Mouse (Mus musculus) thymus, postnatal 10 days (tissue): ENCODE measurements around the gene Med13.

Experiments
- DNase-seq, 2 experiments: peaks; one replicate each; pipeline ENCODE4 v3.0.0; 2021; ENCODE audit warnings: low spot score in 2 of 2

The Med13 gene

GRCm38 (mm10) chr11:86356854-86357788, at the start of gene Med13:
TSS of gene Med13 (minus strand) at chr11:86357602.
- DNase-seq: peak; percentile 52 to 55

- no peak for DNase-seq
Measured at GRCm38 (mm10) chr11:86404590-86404989, 47.2 kb upstream of the Med13 start.

DNA sequence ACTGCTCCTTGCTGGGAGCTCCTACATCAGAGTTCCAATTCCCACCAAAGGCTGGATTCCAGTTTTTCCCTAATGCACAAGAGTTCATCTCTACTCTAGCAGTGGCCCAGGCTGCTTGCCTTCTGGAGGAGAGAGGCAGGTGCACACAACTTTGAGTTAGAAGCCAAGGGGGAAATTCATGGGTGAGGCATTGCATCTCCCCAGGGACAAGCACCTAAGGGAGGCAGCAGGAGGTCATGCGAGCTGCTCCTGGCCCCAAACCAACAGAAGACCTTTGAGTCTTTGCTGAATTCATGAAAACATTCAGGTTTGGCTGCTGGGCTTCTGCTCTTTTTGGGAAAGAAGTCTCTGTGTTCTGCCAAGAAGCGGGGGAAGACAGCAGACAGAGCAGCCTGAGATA, 46.4 kb upstream of the Med13 start:
- DNase-seq: no peak

DNA sequence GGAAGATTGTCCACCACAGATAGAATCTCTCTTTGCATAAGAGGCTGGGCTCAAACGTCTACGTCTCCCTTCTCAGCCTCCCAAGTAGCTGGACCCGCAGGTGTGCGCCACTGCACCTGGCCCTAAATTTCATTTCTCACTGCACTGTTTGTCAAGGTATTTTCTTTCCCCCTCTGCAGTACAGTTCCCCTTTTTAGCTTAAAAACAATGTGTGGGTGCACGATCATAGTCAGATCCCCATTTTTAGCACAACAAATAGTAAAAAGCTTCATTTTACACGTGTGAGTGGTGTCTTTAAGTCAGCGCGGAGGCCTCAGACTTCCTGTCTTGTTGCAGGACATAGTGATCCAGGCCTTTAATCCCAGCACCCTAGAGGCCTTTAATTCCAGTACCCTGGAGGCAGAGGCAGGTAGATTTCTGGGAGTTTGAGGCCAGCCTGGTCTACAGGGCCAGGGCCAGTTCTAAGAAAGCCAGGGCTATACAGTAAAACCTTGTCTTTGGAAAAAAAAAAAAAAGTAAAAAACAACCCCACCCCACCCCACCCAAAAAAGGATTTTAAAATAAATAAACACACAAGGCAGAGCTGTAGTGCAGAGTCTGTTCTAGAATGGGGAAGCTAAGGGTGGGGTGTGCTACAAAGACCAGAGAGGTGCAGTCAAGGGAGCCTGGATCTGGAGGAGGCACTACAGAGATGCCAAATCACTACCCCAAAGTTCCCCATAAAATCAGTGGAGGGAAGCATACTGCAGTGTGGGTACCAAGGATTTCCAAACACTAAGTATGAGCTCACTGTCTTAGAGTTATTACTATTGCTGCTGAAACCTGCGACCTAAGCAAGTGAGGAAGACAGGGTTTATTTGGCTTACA, 42.1 kb upstream of the Med13 start:
- DNase-seq: no peak

GRCm38 (mm10) chr11:86396950-86397594, 39.7 kb upstream of the Med13 start:
- no peak for DNase-seq

- DNase-seq: no peak
Measured at GRCm38 (mm10) chr11:86396518-86396917, 39.1 kb upstream of the Med13 start.

DNA sequence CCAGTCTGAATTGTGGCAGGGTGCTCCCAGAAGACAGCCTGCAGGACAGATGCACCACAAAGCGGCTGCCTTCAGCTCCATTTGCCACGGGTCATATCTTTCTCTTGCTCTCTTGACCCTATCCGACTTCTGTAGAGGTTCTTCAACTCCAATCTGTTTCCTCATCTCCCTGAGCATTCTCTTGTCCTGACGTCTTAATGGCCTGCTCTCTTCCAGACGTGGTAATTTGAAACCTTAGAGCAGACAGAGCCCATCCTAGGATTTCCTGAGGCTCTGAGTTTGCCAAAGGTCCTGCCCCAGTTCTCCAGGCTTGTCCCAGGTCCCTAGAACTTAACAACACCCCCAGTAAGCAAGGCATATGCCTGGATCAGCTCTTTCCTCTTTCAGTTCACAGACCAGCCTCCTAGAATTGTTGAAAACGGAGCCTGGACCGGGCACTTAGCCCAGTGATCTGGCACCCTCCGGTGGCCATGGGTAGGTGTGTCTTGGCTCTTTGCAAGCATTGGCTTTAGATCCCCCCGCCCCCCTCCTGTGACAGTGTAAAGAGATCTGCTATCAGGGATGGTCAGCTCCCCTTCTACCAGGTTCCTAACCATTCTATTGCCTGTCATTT, 38.2 kb upstream of the Med13 start:
- DNase-seq: peak; percentile 46 to 63

- DNase-seq: no peak
Measured at GRCm38 (mm10) chr11:86395100-86395499, 37.7 kb upstream of the Med13 start.

- DNase-seq: no peak
Measured at GRCm38 (mm10) chr11:86391687-86392086, 34.3 kb upstream of the Med13 start.

GRCm38 (mm10) chr11:86390308-86390707, 32.9 kb upstream of the Med13 start:
- no peak for DNase-seq

- no peak for DNase-seq
Measured at GRCm38 (mm10) chr11:86389506-86389905, 32.1 kb upstream of the Med13 start.

- no peak for DNase-seq
Measured at GRCm38 (mm10) chr11:86388821-86389480, 31.5 kb upstream of the Med13 start.

- no peak for DNase-seq
Measured at GRCm38 (mm10) chr11:86387121-86387893, 29.9 kb upstream of the Med13 start.

- no peak for DNase-seq
Measured at GRCm38 (mm10) chr11:86386576-86386975, 29.2 kb upstream of the Med13 start.

DNA sequence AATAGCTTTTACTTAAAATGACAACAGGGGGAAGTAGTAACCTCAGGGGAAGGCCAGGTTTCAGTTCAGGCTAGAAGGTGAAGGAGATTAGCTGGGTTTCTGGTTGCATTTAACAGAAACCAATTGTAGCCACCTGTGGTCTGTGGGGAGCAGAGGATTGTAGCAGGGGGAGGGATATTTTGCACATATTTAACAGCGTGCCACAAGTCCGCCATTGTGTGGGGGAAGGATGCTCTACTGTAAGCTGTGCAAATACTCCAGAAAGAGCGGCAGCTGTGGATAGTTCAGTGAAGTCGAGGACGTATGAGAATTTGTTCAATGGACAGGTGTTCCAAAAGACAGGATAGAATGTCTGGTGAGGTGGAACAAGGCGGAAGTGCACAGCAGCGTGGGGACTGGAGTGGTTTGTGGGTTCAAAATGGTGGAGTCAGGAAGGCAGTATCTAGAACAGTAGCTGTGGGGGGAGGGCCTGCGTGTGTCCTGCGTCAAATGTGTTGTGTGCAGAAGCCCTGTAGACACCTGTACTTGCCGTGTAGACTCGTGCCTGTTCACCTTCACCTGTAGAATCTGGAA, 28.4 kb upstream of the Med13 start:
- DNase-seq: peak; percentile 41 to 42

DNA sequence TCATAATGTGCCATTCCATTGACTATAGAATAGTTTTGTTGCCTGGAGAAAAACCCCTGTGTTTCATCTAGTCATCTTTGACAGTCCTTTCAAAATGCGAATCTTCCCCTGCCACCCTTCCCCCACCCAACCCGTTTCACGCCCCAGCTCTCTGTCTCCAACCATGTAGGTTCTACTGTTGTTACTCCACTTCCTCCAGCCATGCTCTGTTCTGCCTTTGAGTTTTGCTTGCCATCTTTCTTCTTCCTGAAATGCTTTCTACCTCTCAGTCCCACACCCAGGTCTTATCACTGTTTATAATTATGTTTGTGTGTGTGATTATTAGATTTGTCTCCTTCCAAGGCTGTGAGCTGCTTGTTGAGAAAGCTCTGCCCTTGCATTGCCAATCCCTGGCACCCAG, 26.7 kb upstream of the Med13 start:
- DNase-seq: peak in 1 of 2 experiments; percentile 36

- no peak for DNase-seq
Measured at GRCm38 (mm10) chr11:86382520-86383157, 25.2 kb upstream of the Med13 start.

- DNase-seq: no peak
Measured at GRCm38 (mm10) chr11:86381478-86382091, 24.2 kb upstream of the Med13 start.
